Mouse (Mus musculus): Measurements from ENCODE around the gene Ppp1r8.
"Not testable (repeated sequence)": the region's sequence is repeated elsewhere in the genome, so short reads cannot be mapped to it uniquely, and the experiment has no call there.

Ppp1r8 gene

GRCm38 (mm10) chr4:132806620-132807191 lies 36.3 kb downstream of the Ppp1r8 start:
- no peak for DNase-seq (ENCODE audit: low spot score in 2 of 2)

- DNase-seq (ENCODE audit: low spot score in 2 of 2), result peak in 1 of 2 experiments; percentile 44
These were observed 37.3 kb downstream of the Ppp1r8 start for GRCm38 (mm10) chr4:132805599-132806197.

GRCm38 (mm10) chr4:132805146-132805545 lies 37.8 kb downstream of the Ppp1r8 start:
- peak in 1 of 2 experiments; percentile 48 for DNase-seq (ENCODE audit: low spot score in 2 of 2)

- peak; percentile 84 to 85 for DNase-seq (ENCODE audit: low spot score in 2 of 2)
These were observed 38.6 kb downstream of the Ppp1r8 start for GRCm38 (mm10) chr4:132804331-132804730.

GRCm38 (mm10) chr4:132803876-132804275 lies 39.1 kb downstream of the Ppp1r8 start:
- no peak for DNase-seq (ENCODE audit: low spot score in 2 of 2)

- no peak for DNase-seq (ENCODE audit: low spot score in 2 of 2)
These were observed 39.8 kb downstream of the Ppp1r8 start for GRCm38 (mm10) chr4:132803212-132803611.

GRCm38 (mm10) chr4:132802171-132802637 lies 40.8 kb downstream of the Ppp1r8 start:
- peak; percentile 62 to 71 for DNase-seq (ENCODE audit: low spot score in 2 of 2)

GRCm38 (mm10) chr4:132801176-132802077 lies 41.5 kb downstream of the Ppp1r8 start:
- peak; percentile 43 to 51 for DNase-seq (ENCODE audit: low spot score in 2 of 2)

GRCm38 (mm10) chr4:132799845-132800244 lies 43.1 kb downstream of the Ppp1r8 start:
- no peak for DNase-seq (ENCODE audit: low spot score in 2 of 2)

- not testable (repeated sequence) for DNase-seq (ENCODE audit: low spot score in 2 of 2)
These were observed 44.3 kb downstream of the Ppp1r8 start for GRCm38 (mm10) chr4:132798666-132799065.

GRCm38 (mm10) chr4:132798028-132798427 lies 44.9 kb downstream of the Ppp1r8 start:
- no peak for DNase-seq (ENCODE audit: low spot score in 2 of 2)

GRCm38 (mm10) chr4:132797461-132797860 lies 45.5 kb downstream of the Ppp1r8 start:
- no peak for DNase-seq (ENCODE audit: low spot score in 2 of 2)

- peak; percentile 93 to 95 for DNase-seq (ENCODE audit: low spot score in 2 of 2)
These were observed 46.6 kb downstream of the Ppp1r8 start, which contains the start of gene Themis2 for GRCm38 (mm10) chr4:132796196-132796886. Gene Themis2 (minus strand): TSS chr4:132796387.

- no peak for DNase-seq (ENCODE audit: low spot score in 2 of 2)
These were observed 47.8 kb downstream of the Ppp1r8 start for GRCm38 (mm10) chr4:132795171-132795570.

- peak; percentile 76 to 83 for DNase-seq (ENCODE audit: low spot score in 2 of 2)
These were observed 48.2 kb downstream of the Ppp1r8 start for GRCm38 (mm10) chr4:132794760-132795159.

- peak; percentile 76 to 78 for DNase-seq (ENCODE audit: low spot score in 2 of 2)
These were observed 48.9 kb downstream of the Ppp1r8 start for GRCm38 (mm10) chr4:132794028-132794427.

GRCm38 (mm10) chr4:132793322-132794004 lies 49.5 kb downstream of the Ppp1r8 start:
- not testable (repeated sequence) for DNase-seq (ENCODE audit: low spot score in 2 of 2)

- no peak for DNase-seq (ENCODE audit: low spot score in 2 of 2)
These were observed 53.2 kb downstream of the Ppp1r8 start for GRCm38 (mm10) chr4:132789731-132790130.

- no peak for DNase-seq (ENCODE audit: low spot score in 2 of 2)
These were observed 57.7 kb downstream of the Ppp1r8 start for GRCm38 (mm10) chr4:132785228-132785627.

GRCm38 (mm10) chr4:132783732-132784131 lies 59.2 kb downstream of the Ppp1r8 start:
- no peak for DNase-seq (ENCODE audit: low spot score in 2 of 2)

GRCm38 (mm10) chr4:132780288-132780687 lies 62.7 kb downstream of the Ppp1r8 start:
- DNase-seq (ENCODE audit: low spot score in 2 of 2), result peak; percentile 64 to 74

Data from spleen, postnatal 36 days (tissue).